Mouse (Mus musculus) B cell, adult 62 days (primary cell): ENCODE results near the gene Hid1. TPM values are rescaled to one million over a fixed set of nuclear protein-coding genes. Genes with fewer than 3 reads are reported as not detected.

ENCODE experiments used
- total RNA-seq: library from RNA; stranded (reverse); gene quantifications from 4 replicates; pipeline ENCODE4 v1.2.4, GENCODE M21; 2023

Hid1 gene
- 0.35 to 1.2 TPM (median 1.1 TPM) in 3 of 4 replicates, not detected in the other for total RNA-seq

DNA sequence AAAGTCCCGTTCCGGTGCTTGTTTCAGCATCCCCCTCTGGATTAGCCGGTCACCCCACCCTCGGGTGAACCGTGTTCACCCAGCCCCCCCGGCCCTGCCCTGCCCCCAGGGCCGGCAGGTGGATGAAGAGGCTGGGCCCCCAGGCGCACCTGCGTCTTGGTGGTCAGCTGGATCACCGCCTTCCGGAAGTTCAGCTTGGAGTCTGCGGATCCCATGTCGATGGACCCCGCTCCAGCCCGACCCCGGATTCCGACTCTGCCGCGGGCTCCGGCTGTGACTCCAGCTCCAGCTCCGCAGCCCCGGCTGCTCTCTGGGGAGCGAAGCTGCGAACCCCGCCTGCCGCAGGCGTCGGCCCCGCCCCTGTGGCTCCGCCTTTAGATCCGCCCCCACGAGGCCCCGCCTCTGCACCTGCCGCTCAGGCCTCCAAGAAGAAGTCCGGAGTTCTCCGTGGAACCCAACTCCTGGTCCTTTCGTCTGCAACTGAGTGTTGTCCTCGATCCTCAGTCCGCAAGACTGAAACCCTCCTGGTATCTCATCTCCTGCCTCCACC lies at the start of gene Hid1:
Hid1 (minus strand) TSS at position 362 of the 550 bp plus-strand sequence.

DNA sequence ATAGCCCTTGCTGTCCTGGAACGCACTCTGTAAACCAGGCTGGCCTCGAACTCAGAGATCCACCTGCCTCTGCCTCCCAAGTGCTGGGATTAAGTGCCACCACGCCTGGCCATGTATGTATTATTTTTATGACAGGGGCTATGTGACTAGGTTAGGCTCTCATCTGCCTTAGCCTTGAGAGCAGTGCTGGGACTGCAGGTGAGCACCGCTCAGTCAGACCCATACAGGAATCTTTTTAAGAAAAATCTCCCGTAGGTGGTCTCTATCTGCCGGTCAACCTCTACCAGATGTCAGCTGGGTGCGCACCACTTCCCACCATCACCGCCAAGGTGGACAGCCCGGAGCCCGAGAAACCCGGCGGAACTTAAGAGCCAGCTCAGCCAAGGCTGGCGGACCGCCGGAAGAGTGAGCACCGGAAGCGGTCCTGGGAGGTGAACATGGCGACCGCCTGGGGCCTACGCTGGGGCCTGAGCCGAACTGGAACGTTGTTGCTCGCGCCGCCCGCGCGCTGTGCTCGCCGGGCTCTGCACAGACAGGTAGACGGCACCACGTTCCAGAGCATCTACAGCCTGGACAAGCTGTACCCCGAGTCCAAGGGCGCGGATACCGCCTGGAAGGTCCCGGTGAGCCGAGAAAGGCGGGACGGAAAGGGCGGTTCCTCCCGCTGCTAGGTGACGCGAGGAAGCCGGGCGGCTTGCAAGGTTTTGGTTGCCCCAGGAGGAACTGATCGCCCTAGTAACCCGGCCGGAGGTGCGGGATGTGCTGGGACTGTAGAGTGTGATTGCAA lies 36.0 kb upstream of the Hid1 start, which contains the start of gene Mrpl58:
Mrpl58 (plus strand) TSS at position 415 of the 787 bp plus-strand sequence.

DNA sequence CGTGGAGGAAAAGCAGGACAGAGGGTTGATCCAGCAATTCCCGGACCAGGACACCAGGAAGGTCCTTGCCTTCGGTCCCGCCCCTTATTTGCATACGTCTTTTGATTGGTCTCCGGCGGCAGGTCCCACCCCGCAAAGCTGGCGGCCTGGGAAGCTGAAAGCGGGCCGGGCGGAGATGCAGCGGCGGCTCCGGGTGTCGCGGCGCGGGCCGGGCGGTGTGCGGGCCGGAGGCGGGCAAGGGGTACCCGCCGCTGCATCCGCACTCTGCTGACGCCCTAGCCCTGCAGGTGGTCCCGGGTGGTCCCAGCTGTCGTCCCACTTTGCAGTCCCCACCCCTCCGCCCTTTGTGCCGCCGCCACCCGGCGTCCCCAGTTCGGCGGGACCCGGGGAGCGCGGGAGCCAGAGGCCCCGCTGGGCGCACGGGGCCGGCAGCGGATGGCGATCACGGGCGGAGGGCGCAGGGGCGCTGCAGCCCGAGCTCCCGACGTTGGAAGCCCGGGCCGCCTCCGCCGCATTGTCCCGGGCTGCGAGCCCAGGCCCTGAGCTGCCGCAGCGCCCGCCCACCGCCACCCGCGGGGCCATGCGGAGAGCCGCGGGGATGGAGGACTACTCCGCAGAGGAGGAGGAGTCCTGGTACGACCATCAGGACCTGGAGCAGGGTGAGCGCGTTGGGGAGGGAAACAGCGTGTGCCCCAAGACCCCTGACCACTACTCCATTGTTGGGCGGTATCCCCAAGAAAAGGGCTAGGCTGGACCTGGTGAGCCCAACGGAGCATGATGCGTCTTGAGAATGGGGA lies 14.4 kb upstream of the Hid1 start, which contains the start of gene Cdr2l:
Cdr2l (plus strand) TSS at position 174 of the 797 bp plus-strand sequence.

DNA sequence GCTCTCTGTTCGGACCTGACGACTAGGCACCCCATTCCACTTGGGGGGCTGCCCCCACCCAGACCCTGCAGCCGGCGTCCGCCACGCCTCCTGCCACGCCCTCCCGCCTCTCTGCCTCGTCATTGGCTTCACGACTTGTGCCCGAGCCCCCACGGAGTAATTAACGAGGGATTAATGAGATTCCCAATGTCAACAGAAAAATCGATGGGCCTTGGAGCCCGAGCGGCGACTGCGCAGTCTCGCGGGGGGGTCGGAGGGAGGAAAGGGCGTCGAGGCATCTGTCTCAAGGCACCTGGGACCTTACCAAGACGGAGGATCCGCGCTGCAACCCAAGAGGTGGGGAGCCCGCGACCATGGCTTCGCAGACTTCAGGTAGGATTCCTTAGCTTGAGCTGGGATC lies 33.0 kb downstream of the Hid1 start, which contains the start of gene Otop3:
Otop3 (plus strand) TSS at position 201 of the 400 bp plus-strand sequence.

GRCm38 (mm10) chr11:115321906-115322693 lies 45.5 kb downstream of the Hid1 start, which contains the start of gene Ush1g:
Gene Ush1g, minus strand, starts transcription at chr11:115322041.

DNA sequence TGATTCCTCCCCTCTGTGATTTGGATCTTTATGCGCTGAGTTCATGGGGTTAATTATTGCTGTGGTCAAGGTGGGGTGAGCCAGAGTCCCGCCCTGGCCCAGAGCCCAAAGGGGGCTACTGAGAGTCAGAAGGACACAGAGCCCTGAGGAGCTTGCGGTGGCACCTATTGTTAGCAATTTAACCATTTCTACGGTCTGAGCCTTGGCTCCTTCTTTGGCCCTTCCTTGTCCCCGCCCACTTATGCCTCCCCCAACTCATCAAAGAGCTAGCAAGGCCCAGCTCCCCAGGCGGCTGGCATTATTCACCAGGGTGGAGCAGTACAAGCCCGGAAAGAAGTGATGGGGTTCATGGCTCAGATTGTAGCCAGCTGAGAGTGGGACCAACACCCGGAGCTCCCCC lies 60.7 kb downstream of the Hid1 start, which contains the start of gene Otop2:
Otop2 (plus strand) TSS at position 301 of the 400 bp plus-strand sequence.

Other genes with a start within 250 kb of the Hid1 start
- gene Cd300lf, start 233.8 kb downstream of the Hid1 start, total RNA-seq: 7.2 to 10.4 TPM (median 8.8 TPM) in 4 replicates
- gene Slc9a3r1, start 204.4 kb downstream of the Hid1 start, total RNA-seq: 74.3 to 78.2 TPM (median 77.2 TPM) in 4 replicates
- gene Tmem104, start 180.3 kb downstream of the Hid1 start, total RNA-seq: 9.3 to 19.2 TPM (median 15.9 TPM) in 4 replicates
- 12.5 to 18.4 TPM (median 14.7 TPM) in 4 replicates for gene Nat9, start 179.9 kb downstream of the Hid1 start, total RNA-seq
- not detected in 4 replicates for gene Grin2c, start 100.5 kb downstream of the Hid1 start, total RNA-seq
- 16.7 to 19.8 TPM (median 18.0 TPM) in 4 replicates for gene Fdxr, start 90.7 kb downstream of the Hid1 start, total RNA-seq
- 0.16 to 0.24 TPM in 2 of 4 replicates, not detected in the others for gene Fads6, start 70.1 kb downstream of the Hid1 start, total RNA-seq
- gene Otop2, start 60.6 kb downstream of the Hid1 start, total RNA-seq: not detected in 4 replicates
- gene Ush1g, start 45.7 kb downstream of the Hid1 start, total RNA-seq: not detected in 4 replicates
- gene Otop3, start 33.0 kb downstream of the Hid1 start, total RNA-seq: not detected in 4 replicates
- gene Cdr2l, start 14.2 kb upstream of the Hid1 start, total RNA-seq: not detected in 4 replicates
- gene Mrpl58, start 36.0 kb upstream of the Hid1 start, total RNA-seq: 33.8 to 53.7 TPM (median 46.1 TPM) in 4 replicates
- gene Atp5h, start 52.2 kb upstream of the Hid1 start, total RNA-seq: 166 to 192 TPM (median 181 TPM) in 4 replicates
- gene Kctd2, start 52.4 kb upstream of the Hid1 start, total RNA-seq: 38.3 to 48.6 TPM (median 42.8 TPM) in 4 replicates
- gene Trim80, start 72.8 kb upstream of the Hid1 start, total RNA-seq: 0.29 TPM in 1 of 4 replicates, not detected in the others
- gene Slc16a5, start 94.7 kb upstream of the Hid1 start, total RNA-seq: not detected in 4 replicates
- gene Armc7, start 107.9 kb upstream of the Hid1 start, total RNA-seq: 7.5 to 9.9 TPM (median 9.5 TPM) in 4 replicates
- 67.1 to 79.0 TPM (median 74.4 TPM) in 4 replicates for gene Nt5c, start 124.1 kb upstream of the Hid1 start, total RNA-seq
- 191 to 199 TPM (median 195 TPM) in 4 replicates for gene Jpt1, start 146.6 kb upstream of the Hid1 start, total RNA-seq
- 235 to 270 TPM (median 258 TPM) in 4 replicates for gene Sumo2, start 168.5 kb upstream of the Hid1 start, total RNA-seq
- gene Nup85, start 196.7 kb upstream of the Hid1 start, total RNA-seq: 59.2 to 77.9 TPM (median 72.2 TPM) in 4 replicates
- gene Mrps7, start 236.2 kb upstream of the Hid1 start, total RNA-seq: 33.1 to 37.1 TPM (median 35.2 TPM) in 4 replicates
- gene Gga3, start 236.3 kb upstream of the Hid1 start, total RNA-seq: 87.2 to 113 TPM (median 112 TPM) in 4 replicates
- 279 to 298 TPM (median 291 TPM) in 4 replicates for gene Mif4gd, start 245.2 kb upstream of the Hid1 start, total RNA-seq